Mouse (Mus musculus) 416B (cell line): ENCODE data around the gene Lrrc42.
A peak's percentile ranks its signal among the peaks of the same experiment; 100 is the strongest.

Source experiments
- DNase-seq: peaks from one replicate; pipeline ENCODE4 v3.0.0; 2011; ENCODE audit warnings: low read depth

Lrrc42 gene

DNA sequence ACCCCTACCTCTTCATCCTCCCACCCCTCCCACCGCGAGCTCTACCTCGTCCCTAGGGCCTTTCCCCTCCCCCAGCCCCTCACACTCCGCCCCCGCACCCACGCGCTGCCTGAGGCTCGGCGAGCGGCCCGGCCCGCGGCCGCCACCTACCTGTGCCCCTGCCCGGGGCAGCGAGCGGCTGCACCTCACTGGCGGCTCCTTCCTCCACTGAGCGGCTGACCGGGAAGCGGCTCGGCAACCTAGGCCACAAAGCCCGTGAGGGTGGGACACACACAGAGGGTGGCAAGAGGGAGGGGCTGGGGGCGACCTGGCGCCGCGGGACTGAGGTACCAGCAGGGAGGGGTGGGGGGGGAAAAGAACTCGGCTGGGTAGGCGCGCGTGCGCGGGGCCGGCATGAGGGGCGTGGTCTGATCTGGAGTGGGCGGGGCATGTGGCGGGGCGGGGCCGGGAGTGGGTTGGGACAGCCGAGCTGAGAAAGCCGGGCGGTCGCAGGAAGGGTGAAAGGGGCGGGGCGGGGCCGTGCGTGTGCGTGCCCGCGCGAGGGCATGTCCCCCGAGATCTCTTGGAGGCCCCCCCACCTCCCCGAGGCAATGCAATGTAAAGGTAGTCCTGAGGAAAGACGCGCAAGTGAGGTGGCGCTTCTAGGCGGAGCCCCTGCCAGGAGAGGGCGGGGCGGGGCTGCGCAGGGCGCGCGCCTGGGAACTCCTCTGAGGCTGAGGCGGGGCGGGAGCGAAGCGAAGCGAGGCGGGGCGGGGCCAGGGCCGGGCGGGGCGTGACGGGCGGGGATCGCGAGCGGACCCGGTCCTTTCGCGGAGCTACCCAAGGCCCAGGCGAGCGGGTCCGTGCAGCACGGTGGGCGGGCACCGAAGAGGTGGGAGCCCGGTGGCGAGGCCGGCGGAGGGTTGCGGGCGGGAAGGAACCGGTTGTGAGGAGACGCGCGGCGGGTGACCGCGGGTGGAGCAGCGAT, at the start of gene Lrrc42, which contains the start of gene Hspb11:
Gene Lrrc42 (minus strand): TSS at position 408 of the 967 bp plus-strand sequence.
Gene Hspb11 (plus strand): TSS at position 469 of the 967 bp plus-strand sequence.
- DNase-seq, result peak; percentile 97

- DNase-seq, result peak; percentile 31
Measured at GRCm38 (mm10) chr4:107302832-107303231, 49.5 kb upstream of the Lrrc42 start.

DNA sequence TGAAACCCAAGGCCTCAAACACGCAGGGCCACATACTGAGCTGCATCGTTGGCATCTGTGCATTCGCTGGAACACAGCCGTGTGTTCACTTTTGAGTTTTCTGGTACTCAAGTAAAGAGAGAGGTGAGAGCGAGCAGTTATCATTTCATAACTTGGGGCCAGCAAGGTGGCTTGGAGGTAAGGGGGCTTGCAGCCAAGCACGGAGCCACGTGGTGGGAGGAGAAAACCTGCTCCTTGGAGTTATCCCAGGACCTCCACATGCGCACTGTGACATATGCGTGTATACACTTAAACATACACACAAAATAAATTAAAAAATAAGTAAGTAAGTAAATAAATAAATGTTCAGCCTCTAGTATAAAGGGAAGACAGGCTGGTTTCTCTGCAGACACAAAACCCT, 48.9 kb upstream of the Lrrc42 start:
- DNase-seq, result no peak

- DNase-seq, result no peak
Measured at GRCm38 (mm10) chr4:107300902-107301555, 47.7 kb upstream of the Lrrc42 start.

- peak; percentile 93 for DNase-seq
Measured at GRCm38 (mm10) chr4:107300371-107300770, 47.0 kb upstream of the Lrrc42 start.

- DNase-seq, result peak; percentile 32
Measured at GRCm38 (mm10) chr4:107299779-107300340, 46.5 kb upstream of the Lrrc42 start.

GRCm38 (mm10) chr4:107298071-107298606, 44.8 kb upstream of the Lrrc42 start:
- no peak for DNase-seq

DNA sequence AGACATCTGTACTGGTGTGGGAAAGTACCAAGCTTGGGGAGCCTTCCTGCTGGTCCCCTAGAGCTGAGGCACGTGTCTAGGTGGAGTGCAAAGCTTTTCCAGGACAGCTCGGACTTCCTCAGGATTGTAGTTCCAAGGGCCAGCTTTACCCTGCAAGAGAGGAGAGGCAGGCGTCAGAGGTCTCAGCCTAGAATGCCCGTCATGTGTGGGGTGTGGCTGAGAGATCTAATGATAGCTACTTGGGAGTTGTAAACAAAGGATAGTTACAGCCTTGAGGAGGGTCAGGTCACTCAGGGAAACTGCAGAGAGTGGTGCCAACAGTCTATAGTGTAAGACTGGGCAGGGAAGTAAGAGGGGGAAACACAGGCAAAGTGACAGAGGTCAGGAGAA, 38.9 kb upstream of the Lrrc42 start:
- no peak for DNase-seq

- DNase-seq, result no peak
Measured at GRCm38 (mm10) chr4:107291611-107292272, 38.4 kb upstream of the Lrrc42 start.

- no peak for DNase-seq
Measured at GRCm38 (mm10) chr4:107287517-107287916, 34.2 kb upstream of the Lrrc42 start.

DNA sequence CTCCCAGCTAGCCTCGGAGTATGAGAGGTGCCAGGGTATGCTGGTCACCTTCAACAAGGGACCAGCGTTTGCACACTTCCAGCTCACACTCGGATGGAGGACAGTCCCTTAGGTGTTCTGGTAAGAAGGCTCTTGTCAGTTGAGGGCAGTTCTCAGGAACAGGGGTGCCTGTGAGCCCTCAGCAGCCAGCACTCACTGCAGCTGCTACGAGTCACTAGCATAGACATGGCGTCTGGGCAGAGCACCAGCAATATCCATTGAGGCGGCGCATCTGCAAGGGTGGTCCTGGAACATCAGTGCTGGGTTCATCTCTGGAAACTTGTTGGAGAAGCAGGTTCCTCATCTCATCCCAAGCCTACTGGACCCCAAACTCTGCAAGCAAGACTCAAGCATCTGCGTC, 33.1 kb upstream of the Lrrc42 start:
- DNase-seq, result no peak

- DNase-seq, result peak; percentile 53
Measured at GRCm38 (mm10) chr4:107285446-107286200, 32.3 kb upstream of the Lrrc42 start.

GRCm38 (mm10) chr4:107280843-107281475, 27.6 kb upstream of the Lrrc42 start:
- no peak for DNase-seq

GRCm38 (mm10) chr4:107278188-107278707, 24.9 kb upstream of the Lrrc42 start:
- peak; percentile 25 for DNase-seq

DNA sequence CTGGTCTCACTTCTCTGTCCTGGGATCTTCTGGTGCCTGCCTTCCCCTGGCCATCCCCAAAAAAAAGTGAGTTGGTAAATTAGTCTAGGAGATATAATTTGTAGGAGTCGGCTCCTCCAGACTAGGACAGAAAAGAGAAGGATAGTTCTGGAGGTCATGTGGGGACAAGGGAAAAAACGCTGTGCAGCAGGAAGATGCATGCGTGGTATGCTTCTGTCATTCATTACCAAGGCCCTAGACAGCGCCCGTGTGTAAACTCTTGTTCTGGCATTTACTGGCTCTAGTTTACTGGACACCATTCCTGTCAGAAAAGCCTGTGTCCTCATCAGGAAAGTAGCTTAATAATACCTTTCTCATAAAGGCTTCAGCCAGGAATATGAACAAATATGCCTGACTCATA, 21.2 kb upstream of the Lrrc42 start:
- no peak for DNase-seq

DNA sequence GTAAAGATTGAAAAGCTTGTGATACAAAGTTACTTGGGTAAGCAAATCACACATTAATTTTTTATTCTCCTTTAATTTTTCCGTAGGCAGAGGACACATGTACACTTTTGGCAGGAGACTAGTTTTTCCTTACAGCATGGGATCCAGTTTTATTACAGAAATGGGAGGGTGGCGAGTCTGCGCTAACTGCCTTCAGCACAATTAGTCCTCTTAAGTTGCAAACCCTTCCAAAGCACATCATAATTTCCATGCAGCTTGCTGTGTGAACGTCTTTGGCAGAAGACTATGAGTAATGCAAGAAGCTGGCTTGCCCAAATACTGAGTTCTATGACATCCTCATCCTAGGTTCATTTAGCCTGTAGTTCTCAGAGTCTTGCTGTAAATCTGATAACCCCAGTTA, 20.4 kb upstream of the Lrrc42 start:
- no peak for DNase-seq

DNA sequence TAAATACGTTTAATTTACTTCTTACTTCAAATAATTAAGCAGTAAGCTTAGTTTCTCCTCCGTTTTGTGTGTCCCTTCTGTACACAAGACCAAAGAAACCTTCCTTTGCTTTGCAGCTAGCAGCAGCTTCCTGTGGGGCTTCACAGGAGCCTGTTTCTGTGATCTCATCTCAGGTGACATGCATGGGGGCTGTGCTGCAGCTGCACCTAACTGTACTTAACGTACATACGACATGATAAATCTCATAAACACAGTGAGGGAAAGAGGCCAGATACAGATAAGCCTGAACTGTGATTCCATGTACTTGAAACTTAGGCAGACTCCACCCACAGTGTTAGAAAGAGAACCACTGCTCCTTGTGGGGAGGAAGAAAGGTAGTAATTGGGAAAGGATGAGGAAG, 6.7 kb upstream of the Lrrc42 start:
- DNase-seq, result no peak

GRCm38 (mm10) chr4:107254414-107254813, 1.1 kb upstream of the Lrrc42 start:
- DNase-seq, result no peak

DNA sequence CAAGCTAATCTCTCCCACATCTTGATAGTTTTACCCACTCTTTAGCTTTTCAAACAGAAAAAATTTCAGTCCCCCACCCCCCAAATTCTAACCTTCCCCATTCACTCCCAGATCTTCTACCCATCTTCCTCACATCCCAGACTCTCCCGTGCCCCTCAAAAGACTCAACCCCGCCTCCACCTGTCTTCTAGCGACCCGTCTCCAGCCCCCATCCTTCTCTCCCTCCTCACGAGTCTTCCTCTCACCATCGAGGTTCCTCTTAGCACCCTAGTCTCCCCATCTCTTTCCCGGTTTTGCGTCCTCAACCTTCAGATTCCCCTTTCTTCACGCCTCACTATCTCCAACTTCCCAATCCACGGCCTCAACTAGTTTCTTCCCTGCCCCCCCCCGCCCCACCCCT, 810 bp downstream of the Lrrc42 start:
- DNase-seq, result no peak

DNA sequence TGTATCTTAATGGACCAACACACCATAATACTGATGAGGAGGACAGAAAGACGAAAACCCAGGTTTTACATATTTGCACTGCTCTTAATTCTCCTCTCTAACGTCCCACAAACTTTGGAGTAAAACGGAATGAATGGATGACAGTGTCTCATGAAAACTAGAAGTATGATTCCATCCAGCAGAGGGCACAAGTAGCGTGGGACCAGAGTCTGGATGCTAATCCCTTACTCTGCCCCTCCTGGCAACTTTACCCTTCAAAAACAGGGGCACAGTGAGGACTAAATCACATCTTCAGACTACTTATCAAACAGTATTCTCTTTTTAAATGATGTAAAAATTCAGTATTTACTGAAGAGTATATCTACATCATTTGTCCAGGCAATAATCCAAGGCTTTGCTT, 2.8 kb downstream of the Lrrc42 start:
- peak; percentile 63 for DNase-seq
